Mouse (Mus musculus) left cerebral cortex, postnatal 25 days (tissue): Measurements from ENCODE around the gene Nlrc5. TPM values are rescaled to one million over a fixed set of nuclear protein-coding genes. Genes with fewer than 3 reads are reported as not detected.

Source experiments
- DNase-seq, 2 experiments: peaks; one replicate each; pipeline ENCODE4 v3.0.0; 2022; ENCODE audit warnings: low spot score in 2 of 2, mixed read lengths in 1 of 2
- intact Hi-C: fragments of 180-260 bp; cut with DNase I; formaldehyde crosslinking; loops from one replicate; pipeline ENCODE4 v1.15.1; 2025
- total RNA-seq, 2 experiments: library from RNA; stranded (reverse); gene quantifications; 2 replicates each; pipeline ENCODE4 v1.2.3; 2021

Nlrc5 gene
- total RNA-seq, 2 experiments from 2014 or later, result 0.21 to 0.71 TPM

DNA sequence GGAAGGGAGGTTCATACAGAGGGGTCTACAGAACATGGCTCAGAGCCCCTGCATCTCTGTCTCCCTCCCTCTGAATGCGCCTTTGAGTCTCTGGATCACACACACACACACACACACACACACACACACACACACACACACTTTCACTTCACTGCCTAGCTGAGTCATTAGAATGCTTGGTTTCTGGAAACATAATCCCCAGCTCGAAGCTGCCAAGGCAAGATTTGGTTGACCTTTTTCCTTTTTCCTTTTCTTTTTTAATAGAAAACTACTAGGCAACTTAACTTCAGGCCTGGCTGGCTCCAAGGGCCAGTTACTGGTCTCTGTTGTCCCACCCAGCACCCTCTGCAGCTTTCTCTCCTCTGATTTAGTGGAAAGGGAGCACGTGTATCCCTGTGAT is 82.6 kb downstream of the Nlrc5 start:
- intact Hi-C loops, result no loop called here
- DNase-seq, result no peak

- intact Hi-C loops, result no loop called here
- no peak for DNase-seq
Observed at GRCm38 (mm10) chr8:94518331-94518730, 84.2 kb downstream of the Nlrc5 start.

DNA sequence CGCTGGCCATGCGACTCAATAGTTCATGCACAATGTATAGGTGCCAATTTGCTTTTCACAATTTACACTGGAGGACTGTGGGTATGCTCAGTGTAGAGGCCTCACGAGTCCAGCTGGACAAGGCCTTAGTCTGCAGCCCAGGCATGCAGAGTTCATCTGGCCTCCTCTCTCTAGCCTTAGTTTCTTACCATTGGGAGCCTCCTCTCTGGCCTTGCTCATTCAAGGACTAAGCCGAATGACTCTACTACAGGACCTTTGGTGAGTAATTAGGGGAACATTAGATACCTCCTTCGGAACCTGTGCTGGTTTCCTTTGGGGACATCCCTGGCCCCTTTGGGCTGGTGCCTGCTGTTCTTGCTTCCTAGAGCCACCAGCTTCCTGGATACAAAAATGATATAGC is 84.9 kb downstream of the Nlrc5 start:
- intact Hi-C loops, result no loop called here

GRCm38 (mm10) chr8:94521481-94521880 is 87.3 kb downstream of the Nlrc5 start:
- DNase-seq, result no peak
- intact Hi-C loops, result no loop called here

More for the DNA sequence above, 84.9 kb downstream of the Nlrc5 start:
- no peak for DNase-seq

DNA sequence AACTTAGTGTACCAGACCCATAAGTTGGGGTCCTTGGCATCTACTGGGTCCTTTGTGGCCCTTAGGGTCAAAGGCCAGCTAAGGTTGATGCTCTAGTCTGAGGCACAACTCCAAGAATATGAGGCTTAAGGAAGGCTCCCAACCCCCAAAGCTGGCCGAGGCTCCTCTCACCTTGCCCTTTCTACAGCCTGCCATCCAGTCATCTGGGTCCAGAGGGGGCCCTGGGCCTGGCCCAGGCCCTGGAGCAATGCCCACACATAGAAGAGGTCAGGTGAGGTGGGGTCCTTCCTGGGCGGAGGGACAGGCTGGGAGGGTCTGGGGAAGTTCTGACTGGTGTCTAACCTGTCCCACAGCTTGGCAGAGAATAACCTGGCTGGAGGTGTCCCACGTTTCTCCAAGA is 88.3 kb downstream of the Nlrc5 start:
- no peak for DNase-seq
- intact Hi-C loops, result no loop called here

- intact Hi-C loops, result no loop called here
- DNase-seq, result no peak
Observed at GRCm38 (mm10) chr8:94524554-94524953, 90.4 kb downstream of the Nlrc5 start.

DNA sequence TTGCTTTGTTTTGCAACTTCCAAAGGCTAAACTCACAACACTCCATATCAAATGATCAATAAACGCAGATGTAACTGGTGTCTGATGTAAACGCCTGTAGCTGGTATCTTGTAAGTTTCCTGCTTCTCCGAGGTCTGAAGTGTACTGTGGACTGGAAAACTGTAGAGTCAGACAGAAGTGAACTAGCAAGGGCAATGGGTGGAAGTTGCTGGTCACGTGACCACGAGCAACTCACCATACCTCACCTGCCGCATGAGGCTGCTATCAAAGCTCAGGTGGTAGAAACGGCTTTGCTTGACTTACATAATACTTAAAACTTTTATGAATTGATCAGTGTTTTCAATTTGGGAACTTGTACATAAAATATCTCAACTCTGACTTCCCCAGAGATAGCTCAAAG is 93.0 kb downstream of the Nlrc5 start:
- intact Hi-C loops, result no loop called here

DNA sequence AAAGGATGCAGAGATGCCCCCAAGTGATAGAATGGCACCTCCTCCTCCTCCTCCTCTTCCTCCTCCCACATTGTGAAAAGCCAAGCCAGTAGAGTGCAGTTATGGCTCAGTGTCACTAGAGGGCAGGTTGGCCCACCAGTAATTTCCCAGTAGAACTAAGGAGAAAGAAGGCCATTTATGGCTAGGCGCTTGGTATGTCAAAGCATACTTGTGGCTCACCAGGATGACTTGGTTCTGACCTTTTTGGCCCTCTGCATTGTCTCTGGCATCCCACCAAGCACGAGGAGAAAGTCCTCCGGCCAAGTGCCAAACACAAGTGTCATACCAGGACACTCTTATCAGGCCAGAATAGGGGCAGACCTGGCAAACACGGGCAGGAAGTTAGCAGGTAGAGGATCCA is 94.1 kb downstream of the Nlrc5 start:
- DNase-seq, result peak; percentile 49 to 64
- intact Hi-C loops, result loop anchor here (1.0 to 2.0 kb wide), 2 partner anchors 56 to 175 kb away; no protein-coding TSS in a partner anchor

More for the DNA sequence above, 93.0 kb downstream of the Nlrc5 start:
- DNase-seq, result no peak

DNA sequence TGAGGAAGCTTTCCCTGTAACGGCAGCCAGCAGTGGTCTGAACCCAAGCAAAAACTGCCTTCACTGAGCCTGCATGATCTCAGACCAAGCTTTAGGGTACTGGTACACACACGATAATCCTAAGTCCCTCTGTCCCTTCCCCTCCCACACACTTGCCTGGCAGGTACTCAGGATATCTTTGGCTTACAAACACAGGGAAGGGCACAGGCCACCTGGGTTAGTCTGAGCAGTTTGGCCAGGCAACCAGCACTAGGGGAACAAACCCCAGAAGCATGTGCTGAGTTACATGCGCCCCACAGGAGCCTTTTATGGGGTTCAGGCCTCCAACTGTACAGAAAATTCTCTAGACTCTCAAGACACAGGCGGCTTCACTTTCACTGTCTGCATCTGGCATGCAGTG is 95.7 kb downstream of the Nlrc5 start:
- no peak for DNase-seq
- intact Hi-C loops, result loop anchor here (2.0 kb wide), 1 partner anchor 173 kb away; no protein-coding TSS in a partner anchor

DNA sequence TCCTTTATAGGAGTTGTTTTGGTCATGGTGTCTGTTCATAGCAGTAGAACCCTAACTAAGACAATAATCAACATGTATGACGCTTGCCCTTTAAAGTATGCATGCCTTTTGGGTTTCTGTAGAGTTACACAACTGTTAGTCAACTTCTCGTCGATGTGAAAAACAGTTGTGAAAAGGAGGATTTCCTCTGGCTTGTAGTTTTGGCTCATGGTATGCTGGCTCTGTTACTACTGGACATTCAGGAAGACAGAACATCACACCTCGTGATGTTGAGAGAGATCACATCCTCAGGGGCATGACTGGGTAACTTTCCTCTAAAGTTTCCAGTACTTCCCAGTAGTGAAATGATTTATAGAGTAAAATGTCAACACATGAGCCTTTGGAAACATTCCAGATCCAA is 96.5 kb downstream of the Nlrc5 start:
- DNase-seq, result no peak
- intact Hi-C loops, result no loop called here

DNA sequence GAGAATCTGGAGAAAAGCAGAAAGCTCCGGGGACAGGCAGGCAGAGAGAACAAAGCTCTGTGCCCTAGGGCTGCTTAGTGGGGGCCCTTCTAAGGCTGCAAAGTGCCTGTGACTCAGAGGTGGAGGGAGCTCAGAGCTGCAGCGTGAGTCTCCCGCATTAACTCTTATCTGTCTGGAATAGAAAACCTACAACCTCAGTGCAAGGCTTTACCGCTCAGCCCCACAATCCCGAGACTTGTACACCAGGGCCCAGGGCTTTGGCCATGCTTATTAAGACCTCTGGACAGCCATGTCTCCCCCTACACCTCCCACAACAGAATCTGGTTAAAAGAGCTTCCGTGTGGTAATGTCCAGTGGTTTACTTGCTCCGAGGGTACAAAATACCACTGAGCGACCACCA is 97.8 kb downstream of the Nlrc5 start:
- DNase-seq, result no peak
- intact Hi-C loops, result loop anchor here (2.0 kb wide), 1 partner anchor 163 kb away; no protein-coding TSS in a partner anchor

- intact Hi-C loops, result loop anchor here (2.0 kb wide), 1 partner anchor 162 kb away; no protein-coding TSS in a partner anchor
- DNase-seq, result no peak
Observed at GRCm38 (mm10) chr8:94532525-94532872, 98.3 kb downstream of the Nlrc5 start.

GRCm38 (mm10) chr8:94532873-94533671 is 98.9 kb downstream of the Nlrc5 start, which contains the start of gene Cpne2:
Cpne2 (plus strand) TSS chr8:94532990.
- intact Hi-C loops, result loop anchor here (2.0 kb wide), 1 partner anchor 162 kb away; no protein-coding TSS in a partner anchor
- peak in 1 of 2 experiments; percentile 54 for DNase-seq

- DNase-seq, result no peak
- intact Hi-C loops, result no loop called here
Observed at GRCm38 (mm10) chr8:94534612-94535011, 100.5 kb downstream of the Nlrc5 start.

- intact Hi-C loops, result no loop called here
- no peak for DNase-seq
Observed at GRCm38 (mm10) chr8:94535631-94536030, 101.5 kb downstream of the Nlrc5 start.

DNA sequence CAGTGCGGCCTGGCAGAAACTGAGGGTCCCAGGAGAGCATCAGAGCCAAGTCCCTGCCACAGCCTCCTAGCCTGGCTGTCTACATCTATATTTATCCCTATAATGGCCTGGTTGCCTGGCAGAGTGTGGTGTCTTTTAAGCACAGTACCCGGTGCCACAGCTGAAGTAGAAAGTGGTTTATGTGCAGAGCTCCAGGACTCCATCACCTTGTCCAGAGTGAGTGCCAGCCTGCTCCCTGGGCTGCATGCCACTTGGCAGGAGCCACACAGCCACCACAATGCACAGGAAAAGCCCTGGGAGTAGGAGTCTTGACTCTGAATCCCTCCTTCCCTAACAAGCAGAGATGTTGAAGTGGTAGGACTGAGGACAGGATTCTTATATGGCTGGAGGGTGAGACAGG is 103.3 kb downstream of the Nlrc5 start:
- intact Hi-C loops, result no loop called here
- DNase-seq, result no peak

DNA sequence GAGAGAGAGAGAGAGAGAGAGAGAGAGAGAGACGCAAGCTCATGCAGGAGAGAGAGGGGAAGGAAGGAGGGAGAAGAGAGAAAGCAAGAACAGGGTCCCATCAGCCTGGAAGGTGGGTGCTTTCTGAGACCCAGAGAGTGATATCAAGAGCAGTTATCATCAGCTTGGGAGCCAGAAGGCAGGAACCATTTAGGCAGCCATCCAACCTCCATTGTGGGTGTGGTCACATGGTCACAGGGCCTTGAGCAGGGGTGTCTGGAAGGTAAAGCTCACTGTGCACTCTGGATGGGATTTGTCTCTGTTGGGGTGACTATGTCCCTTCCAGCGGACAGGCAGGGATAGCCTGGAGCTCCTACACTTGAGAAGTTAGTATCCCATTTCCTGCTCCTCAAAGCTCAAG is 105.9 kb downstream of the Nlrc5 start:
- DNase-seq, result no peak
- intact Hi-C loops, result no loop called here

- intact Hi-C loops, result no loop called here
- DNase-seq, result no peak
Observed at GRCm38 (mm10) chr8:94540889-94541795, 107.0 kb downstream of the Nlrc5 start.

- DNase-seq, result no peak
- intact Hi-C loops, result no loop called here
Observed at GRCm38 (mm10) chr8:94543981-94544380, 109.8 kb downstream of the Nlrc5 start.

DNA sequence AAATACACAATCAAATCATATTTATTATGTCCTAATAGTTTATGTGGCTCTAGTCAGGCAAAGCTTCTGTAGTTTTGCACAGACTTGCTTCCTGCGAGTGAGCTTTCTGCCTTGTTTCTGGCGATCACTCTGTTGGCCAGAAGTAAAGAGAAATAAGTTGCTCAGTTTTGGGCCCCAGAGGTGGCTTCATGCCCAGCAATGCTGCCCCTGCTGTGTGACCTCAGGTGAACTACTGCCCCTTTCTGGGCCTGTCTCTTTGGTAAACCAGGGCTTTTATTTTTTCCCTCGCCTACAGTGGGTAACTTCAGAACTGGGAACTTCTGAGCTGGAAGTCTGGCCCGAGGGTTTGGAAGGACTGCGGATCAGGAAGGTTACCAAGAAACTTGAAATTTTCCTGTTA is 114.9 kb downstream of the Nlrc5 start:
- DNase-seq, result peak in 1 of 2 experiments; percentile 26
- intact Hi-C loops, result no loop called here
